Mouse (Mus musculus) ovary, postnatal 14 days (tissue): ENCODE results near the gene Dppa5a.
"Not testable (repeated sequence)": the region's sequence is repeated elsewhere in the genome, so short reads cannot be mapped to it uniquely, and the experiment has no call there.

Source experiments
- DNase-seq: peaks from one replicate; pipeline ENCODE4 v3.0.0; 2022; ENCODE audit warnings: low spot score

The Dppa5a gene

GRCm38 (mm10) chr9:78364701-78365100 is 3.3 kb downstream of the Dppa5a start:
- DNase-seq: no peak

GRCm38 (mm10) chr9:78363374-78363773 is 4.6 kb downstream of the Dppa5a start:
- DNase-seq: no peak

GRCm38 (mm10) chr9:78360484-78360872 is 7.5 kb downstream of the Dppa5a start:
- DNase-seq: no peak

GRCm38 (mm10) chr9:78359750-78360483 is 8.1 kb downstream of the Dppa5a start:
- no peak for DNase-seq

- peak; percentile 48 for DNase-seq
Measured at GRCm38 (mm10) chr9:78358053-78358452, 9.9 kb downstream of the Dppa5a start.

GRCm38 (mm10) chr9:78355611-78356010 is 12.4 kb downstream of the Dppa5a start, which contains the start of gene Gsta2:
Gene Gsta2 (minus strand): TSS chr9:78355788.
- DNase-seq: no peak

GRCm38 (mm10) chr9:78354665-78355578 is 13.1 kb downstream of the Dppa5a start:
- no peak for DNase-seq

GRCm38 (mm10) chr9:78351504-78352220 is 16.3 kb downstream of the Dppa5a start:
- no peak for DNase-seq

GRCm38 (mm10) chr9:78350007-78350406 is 18.0 kb downstream of the Dppa5a start:
- not testable (repeated sequence) for DNase-seq

GRCm38 (mm10) chr9:78349141-78349540 is 18.8 kb downstream of the Dppa5a start:
- not testable (repeated sequence) for DNase-seq

- not testable (repeated sequence) for DNase-seq
Measured at GRCm38 (mm10) chr9:78348206-78349004, 19.6 kb downstream of the Dppa5a start.

- no peak for DNase-seq
Measured at GRCm38 (mm10) chr9:78347004-78347403, 21.0 kb downstream of the Dppa5a start.

GRCm38 (mm10) chr9:78345235-78345634 is 22.7 kb downstream of the Dppa5a start:
- DNase-seq: not testable (repeated sequence)

- not testable (repeated sequence) for DNase-seq
Measured at GRCm38 (mm10) chr9:78343055-78343454, 24.9 kb downstream of the Dppa5a start.

GRCm38 (mm10) chr9:78342494-78342893 is 25.5 kb downstream of the Dppa5a start:
- not testable (repeated sequence) for DNase-seq

- peak; percentile 25 for DNase-seq
Measured at GRCm38 (mm10) chr9:78340324-78340723, 27.7 kb downstream of the Dppa5a start.

GRCm38 (mm10) chr9:78337050-78337449 is 30.9 kb downstream of the Dppa5a start:
- DNase-seq: not testable (repeated sequence)

- DNase-seq: not testable (repeated sequence)
Measured at GRCm38 (mm10) chr9:78327289-78327688, 40.7 kb downstream of the Dppa5a start, which contains the start of gene Omt2b. Gene Omt2b (plus strand): TSS chr9:78327589.

- no peak for DNase-seq
Measured at GRCm38 (mm10) chr9:78319499-78319898, 48.5 kb downstream of the Dppa5a start.
